Mouse (Mus musculus): Measurements from ENCODE around the gene Cryzl1. TPM values are rescaled to one million over a fixed set of nuclear protein-coding genes. Genes with fewer than 3 reads are reported as not detected.

Cryzl1 gene
- total and polyA plus RNA-seq, 3 experiments, result 20.2 to 44.4 TPM; not detected in 1

DNA sequence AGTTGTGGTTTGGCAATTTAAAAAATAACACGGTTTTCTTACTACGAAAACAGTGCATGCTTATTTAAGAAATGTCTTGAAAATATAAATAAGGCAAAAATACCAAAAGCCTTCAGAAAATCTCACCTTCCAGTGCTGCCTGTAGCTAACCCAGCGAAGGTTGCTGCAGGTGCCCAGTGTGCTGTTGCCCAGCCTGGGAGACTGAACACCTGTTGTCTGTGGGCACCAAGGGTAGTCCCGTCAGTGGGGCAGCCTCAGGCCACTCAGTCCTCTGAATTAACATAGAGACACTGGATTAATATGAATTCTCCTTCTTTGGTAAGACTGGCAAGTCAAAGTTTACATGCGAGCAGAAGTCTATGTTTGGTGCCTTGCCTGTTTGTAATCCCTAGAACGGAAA, 9.7 kb upstream of the Cryzl1 start:
- Histone ChIP-seq H3K4me1 (ENCODE audit: control insufficient read depth in 1 of 2, insufficient read depth in 2 of 2, low read length in 2 of 2) (no peaks in the 10 kb centered on the region), H3K9me3 (replicated peaks; ENCODE audit: insufficient read depth, low read length) (no peaks in the 10 kb centered on the region), H3K79me2 (ENCODE audit: control insufficient read depth, insufficient read depth, low read length, poor library complexity) (no peaks in the 10 kb centered on the region), H3K36me3 (ENCODE audit: control insufficient read depth in 1 of 2, insufficient read depth in 2 of 2, low read length in 2 of 2) (no peaks in the 10 kb centered on the region), H3K27me3 (ENCODE audit: control insufficient read depth in 1 of 2, insufficient read depth in 2 of 2, low read length in 2 of 2) (no peaks in the 10 kb centered on the region), H3K9ac (ENCODE audit: control insufficient read depth, low read depth, low read length, poor library complexity, severe bottlenecking) (no peak overlapping the region), H3K4me3 (ENCODE audit: control insufficient read depth in 1 of 2, insufficient read depth in 1 of 2, low read depth in 2 of 2, low read length in 2 of 2) (no peak overlapping the region), H3K27ac (ENCODE audit: control insufficient read depth, low read depth, low read length) (no peak overlapping the region)
- TF ChIP-seq MXI1 (IDR thresholded peaks at IDR 0.05; ENCODE audit: low read depth, low read length) (no peak), SMC3 (IDR thresholded peaks at IDR 0.05; ENCODE audit: low read depth, low read length) (no peak), POLR2AphosphoS5 (IDR thresholded peaks at IDR 0.05; ENCODE audit: borderline replicate concordance, low read depth, low read length) (no peak), HCFC1 (IDR thresholded peaks at IDR 0.05; ENCODE audit: low read depth, low read length) (no peak), NRF1 (IDR thresholded peaks at IDR 0.05; ENCODE audit: insufficient read depth, low read depth, low read length, poor library complexity, severe bottlenecking) (no peak)
- no peak for DNase-seq (ENCODE audit: low read depth, low spot score)

GRCm38 (mm10) chr16:91736046-91736816, 7.5 kb upstream of the Cryzl1 start:
- DNase-seq (ENCODE audit: low read depth, low spot score), result no peak
- no peaks in the 10 kb centered on the region for H3K4me1 ChIP-seq (ENCODE audit: control insufficient read depth in 1 of 2, insufficient read depth in 2 of 2, low read length in 2 of 2)
- TF ChIP-seq ETS1 (IDR thresholded peaks at IDR 0.05; ENCODE audit: low read depth, low read length), result no peak
- TF ChIP-seq EP300 (IDR thresholded peaks at IDR 0.05; ENCODE audit: low read depth in 1 of 2, low read length in 2 of 2), result no peak
- no peak for TF ChIP-seq CHD1 (IDR thresholded peaks at IDR 0.05; ENCODE audit: low read depth, low read length)
- no peak for TF ChIP-seq ZMIZ1 (IDR thresholded peaks at IDR 0.05; ENCODE audit: low read depth, low read length)
- no peak for TF ChIP-seq SIN3A (IDR thresholded peaks at IDR 0.05; ENCODE audit: low read length)
- TF ChIP-seq SMC3 (IDR thresholded peaks at IDR 0.05; ENCODE audit: low read depth, low read length), result no peak
- H3K36me3 ChIP-seq (ENCODE audit: control insufficient read depth in 1 of 2, insufficient read depth in 2 of 2, low read length in 2 of 2), result no peaks in the 10 kb centered on the region
- H3K9ac ChIP-seq (ENCODE audit: control insufficient read depth, low read depth, low read length, poor library complexity, severe bottlenecking), result no peak overlapping the region
- no peaks in the 10 kb centered on the region for H3K27me3 ChIP-seq (ENCODE audit: control insufficient read depth in 1 of 2, insufficient read depth in 2 of 2, low read length in 2 of 2)
- H3K9me3 ChIP-seq (replicated peaks; ENCODE audit: insufficient read depth, low read length), result no peaks in the 10 kb centered on the region
- no peak overlapping the region for H3K4me3 ChIP-seq (ENCODE audit: control insufficient read depth in 1 of 2, insufficient read depth in 1 of 2, low read depth in 2 of 2, low read length in 2 of 2)
- H3K79me2 ChIP-seq (ENCODE audit: control insufficient read depth, insufficient read depth, low read length, poor library complexity), result no peaks in the 10 kb centered on the region
- no peak overlapping the region for H3K27ac ChIP-seq (ENCODE audit: control insufficient read depth, low read depth, low read length)

GRCm38 (mm10) chr16:91734771-91735170, 6.0 kb upstream of the Cryzl1 start:
- Histone ChIP-seq H3K27ac (ENCODE audit: control insufficient read depth, low read depth, low read length) (no peak overlapping the region), H3K36me3 (ENCODE audit: control insufficient read depth in 1 of 2, insufficient read depth in 2 of 2, low read length in 2 of 2) (peaks cover 0 to 5% of the 10 kb centered on the region in 2 experiments; a peak in 2 of 4 replicates), H3K27me3 (ENCODE audit: control insufficient read depth in 1 of 2, insufficient read depth in 2 of 2, low read length in 2 of 2) (peaks cover 7 to 9% of the 10 kb centered on the region in 2 experiments), H3K4me3 (ENCODE audit: control insufficient read depth in 1 of 2, insufficient read depth in 1 of 2, low read depth in 2 of 2, low read length in 2 of 2) (no peak overlapping the region), H3K9me3 (replicated peaks; ENCODE audit: insufficient read depth, low read length) (no peaks in the 10 kb centered on the region), H3K79me2 (ENCODE audit: control insufficient read depth, insufficient read depth, low read length, poor library complexity) (no peaks in the 10 kb centered on the region), H3K4me1 (ENCODE audit: control insufficient read depth in 1 of 2, insufficient read depth in 2 of 2, low read length in 2 of 2) (peaks cover 0 to 6% of the 10 kb centered on the region in 2 experiments; a peak in 2 of 4 replicates), H3K9ac (ENCODE audit: control insufficient read depth, low read depth, low read length, poor library complexity, severe bottlenecking) (no peak overlapping the region)
- no peak for DNase-seq (ENCODE audit: low read depth, low spot score)
- no peak for TF ChIP-seq NELFE (IDR thresholded peaks at IDR 0.05; ENCODE audit: low read depth, low read length)
- no peak for TF ChIP-seq GABPA (IDR thresholded peaks at IDR 0.05; ENCODE audit: low read depth, low read length)
- no peak for TF ChIP-seq CHD2 (IDR thresholded peaks at IDR 0.05; ENCODE audit: low read length)
- TF ChIP-seq ZMIZ1 (IDR thresholded peaks at IDR 0.05; ENCODE audit: low read depth, low read length), result no peak
- TF ChIP-seq POLR2A (IDR thresholded peaks at IDR 0.05; ENCODE audit: control insufficient read depth in 1 of 2, insufficient read depth in 1 of 2, low read depth in 1 of 2, low read length in 2 of 2, poor library complexity in 1 of 2), result no peak
- no peak for TF ChIP-seq ZNF384 (IDR thresholded peaks at IDR 0.05; ENCODE audit: low read depth, low read length)
- TF ChIP-seq MXI1 (IDR thresholded peaks at IDR 0.05; ENCODE audit: low read depth, low read length), result no peak
- TF ChIP-seq TAL1 (IDR thresholded peaks at IDR 0.05; ENCODE audit: low read length), result no peak
- TF ChIP-seq TBP (IDR thresholded peaks at IDR 0.05; ENCODE audit: low read depth, low read length), result no peak
- no peak for TF ChIP-seq TCF12 (IDR thresholded peaks at IDR 0.05; ENCODE audit: low read depth, low read length)
- TF ChIP-seq HCFC1 (IDR thresholded peaks at IDR 0.05; ENCODE audit: low read depth, low read length), result no peak
- TF ChIP-seq E2F4 (IDR thresholded peaks at IDR 0.05; ENCODE audit: borderline replicate concordance, low read depth, low read length), result no peak
- no peak for TF ChIP-seq POLR2AphosphoS5 (IDR thresholded peaks at IDR 0.05; ENCODE audit: borderline replicate concordance, low read depth, low read length)
- no peak for TF ChIP-seq MAZ (IDR thresholded peaks at IDR 0.05; ENCODE audit: low read depth, low read length)
- no peak for TF ChIP-seq RCOR1 (IDR thresholded peaks at IDR 0.05; ENCODE audit: low read depth, low read length)
- TF ChIP-seq CHD1 (IDR thresholded peaks at IDR 0.05; ENCODE audit: low read depth, low read length), result no peak
- TF ChIP-seq KAT2A (conservative IDR thresholded peaks at IDR 0.05; ENCODE audit: low read depth, low read length), result no peak
- no peak for TF ChIP-seq MYC (IDR thresholded peaks at IDR 0.05; ENCODE audit: low read depth, low read length)
- TF ChIP-seq ZC3H11A (IDR thresholded peaks at IDR 0.05; ENCODE audit: low read depth, low read length), result no peak

Measured in MEL (cell line).